Mouse (Mus musculus): ENCODE results near the gene Spink4. TPM values are rescaled to one million over a fixed set of nuclear protein-coding genes. Genes with fewer than 3 reads are reported as not detected.

The Spink4 gene
- total and polyA plus RNA-seq, 2 experiments from 2014 or later: not detected

DNA sequence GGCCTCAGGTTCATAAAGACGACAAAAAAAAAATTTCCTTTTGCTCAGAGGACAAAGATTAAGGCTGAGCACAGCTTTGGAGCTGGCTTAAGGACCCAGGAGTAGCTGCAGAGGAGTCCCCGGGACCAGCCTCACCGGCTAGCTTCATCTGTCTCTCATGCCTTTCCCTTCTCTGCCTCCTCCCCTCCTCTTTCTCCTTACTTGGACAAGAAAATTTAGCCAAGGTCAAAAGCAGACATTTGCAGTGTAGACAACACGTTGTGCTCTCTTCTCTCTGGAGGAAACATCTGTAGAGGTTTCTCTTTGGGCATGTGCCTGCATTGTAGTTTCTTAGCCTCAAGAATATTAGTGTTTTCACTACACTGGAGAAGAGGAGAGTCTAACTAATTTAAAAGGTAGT, 34.0 kb upstream of the Spink4 start:
- H3K9me3 ChIP-seq (ENCODE audit: low read length): no peaks in the 10 kb centered on the region
- no peak for TF ChIP-seq CTCF (IDR thresholded peaks at IDR 0.05)
- ATAC-seq (ENCODE audit: low FRiP score) (no peak), DNase-seq (ENCODE audit: low spot score) (no peak)
- no peak overlapping the region for H3K9ac ChIP-seq (replicated peaks; ENCODE audit: low read length, poor library complexity, severe bottlenecking)
- H3K4me2 ChIP-seq (ENCODE audit: low read depth, low read length, poor library complexity, severe bottlenecking): no peak overlapping the region
- H3K4me1 ChIP-seq (ENCODE audit: insufficient read depth, low read length): no peaks in the 10 kb centered on the region
- H3K27me3 ChIP-seq (ENCODE audit: insufficient read depth, low read length): no peaks in the 10 kb centered on the region
- H3K27ac ChIP-seq (ENCODE audit: low read depth, low read length): no peak overlapping the region
- no peaks in the 10 kb centered on the region for H3K36me3 ChIP-seq (ENCODE audit: insufficient read depth, low read length)
- H3K4me3 ChIP-seq (ENCODE audit: low read depth, low read length): no peak overlapping the region
- 72% methylated on average over 4 of the region's 4 CpGs for WGBS

DNA sequence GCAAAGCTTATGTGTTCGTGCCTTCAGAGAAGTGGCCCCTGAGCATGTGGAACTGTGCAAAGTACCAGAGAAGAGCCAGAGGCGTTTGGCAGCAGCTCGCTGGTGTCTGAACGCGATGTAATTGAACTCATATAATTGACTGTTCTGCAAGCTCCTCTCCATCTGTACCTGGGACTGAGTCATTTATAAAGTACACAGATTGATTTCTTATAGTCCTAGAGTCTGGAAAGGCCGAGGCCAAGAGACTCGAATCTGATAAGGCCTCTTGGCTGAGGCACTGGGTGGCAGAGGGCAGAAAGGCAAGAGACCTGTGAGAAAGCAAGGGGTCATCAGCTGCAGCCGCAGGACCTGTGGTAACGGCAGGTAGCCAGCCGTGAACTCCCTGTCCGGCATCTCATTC, 31.0 kb upstream of the Spink4 start:
- Histone ChIP-seq H3K4me3 (ENCODE audit: low read depth, low read length) (no peak overlapping the region), H3K4me1 (ENCODE audit: insufficient read depth, low read length) (no peaks in the 10 kb centered on the region), H3K27ac (ENCODE audit: low read depth, low read length) (no peak overlapping the region), H3K9me3 (ENCODE audit: low read length) (no peaks in the 10 kb centered on the region), H3K9ac (replicated peaks; ENCODE audit: low read length, poor library complexity, severe bottlenecking) (no peak overlapping the region), H3K36me3 (ENCODE audit: insufficient read depth, low read length) (no peaks in the 10 kb centered on the region), H3K4me2 (ENCODE audit: low read depth, low read length, poor library complexity, severe bottlenecking) (no peak overlapping the region), H3K27me3 (ENCODE audit: insufficient read depth, low read length) (no peaks in the 10 kb centered on the region)
- TF ChIP-seq CTCF (IDR thresholded peaks at IDR 0.05): no peak
- 85% methylated on average over 11 of the region's 11 CpGs for WGBS
- DNase-seq (ENCODE audit: low spot score): no peak
- ATAC-seq (ENCODE audit: low FRiP score): no peak

DNA sequence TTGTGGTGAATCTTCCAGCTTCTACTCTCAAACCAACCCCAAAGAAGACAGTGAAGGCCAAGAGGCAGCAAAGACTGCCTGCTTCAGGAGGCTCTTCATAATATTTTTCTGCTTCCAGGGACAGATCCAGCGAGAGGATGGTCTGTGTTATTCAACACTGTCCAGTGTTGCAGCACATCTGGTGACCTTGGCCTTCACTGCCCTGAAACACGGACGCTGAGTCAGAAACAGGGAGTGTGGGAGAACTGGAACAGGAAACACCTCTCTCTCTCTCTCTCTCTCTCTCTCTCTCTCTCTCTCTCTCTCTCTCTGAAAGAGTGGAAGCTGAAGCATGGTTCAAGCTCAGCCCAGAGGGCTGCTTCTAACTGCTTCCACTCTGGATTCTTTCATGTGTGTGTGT, 30.6 kb upstream of the Spink4 start:
- Histone ChIP-seq H3K27me3 (ENCODE audit: insufficient read depth, low read length) (no peaks in the 10 kb centered on the region), H3K9me3 (ENCODE audit: low read length) (no peaks in the 10 kb centered on the region), H3K36me3 (ENCODE audit: insufficient read depth, low read length) (no peaks in the 10 kb centered on the region), H3K4me2 (ENCODE audit: low read depth, low read length, poor library complexity, severe bottlenecking) (no peak overlapping the region), H3K9ac (replicated peaks; ENCODE audit: low read length, poor library complexity, severe bottlenecking) (no peak overlapping the region), H3K4me1 (ENCODE audit: insufficient read depth, low read length) (no peaks in the 10 kb centered on the region), H3K4me3 (ENCODE audit: low read depth, low read length) (no peak overlapping the region), H3K27ac (ENCODE audit: low read depth, low read length) (no peak overlapping the region)
- DNase-seq (ENCODE audit: low spot score): no peak
- 72% methylated on average over 3 of the region's 3 CpGs for WGBS
- ATAC-seq (ENCODE audit: low FRiP score): no peak
- no peak for TF ChIP-seq CTCF (IDR thresholded peaks at IDR 0.05)

DNA sequence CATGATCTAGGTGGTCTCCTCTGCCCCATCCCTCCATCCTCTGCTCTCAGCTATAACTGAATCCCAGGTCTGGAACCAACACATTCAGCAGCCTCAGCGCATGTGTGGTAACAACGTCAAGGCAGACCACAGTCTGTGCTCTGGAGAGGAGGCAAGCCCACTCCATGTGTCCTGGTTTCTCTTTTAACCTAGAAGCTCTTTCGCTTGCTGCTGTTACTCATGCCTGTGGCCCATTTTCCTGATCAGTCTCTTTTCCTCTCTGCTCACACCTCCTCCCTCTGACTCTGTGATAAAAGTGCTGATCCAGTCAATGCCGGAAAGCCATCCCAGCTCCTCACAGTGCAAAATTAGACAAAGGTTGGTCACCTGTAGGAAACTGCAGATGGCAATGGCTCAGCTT, 29.9 kb upstream of the Spink4 start:
- H3K9me3 ChIP-seq (ENCODE audit: low read length): no peaks in the 10 kb centered on the region
- DNase-seq (ENCODE audit: low spot score) (no peak), ATAC-seq (ENCODE audit: low FRiP score) (no peak)
- H3K27me3 ChIP-seq (ENCODE audit: insufficient read depth, low read length): no peaks in the 10 kb centered on the region
- no peak overlapping the region for H3K4me2 ChIP-seq (ENCODE audit: low read depth, low read length, poor library complexity, severe bottlenecking)
- no peak for TF ChIP-seq CTCF (IDR thresholded peaks at IDR 0.05)
- no peak overlapping the region for H3K4me3 ChIP-seq (ENCODE audit: low read depth, low read length)
- no peak overlapping the region for H3K9ac ChIP-seq (replicated peaks; ENCODE audit: low read length, poor library complexity, severe bottlenecking)
- 82% methylated on average over 4 of the region's 4 CpGs for WGBS
- no peaks in the 10 kb centered on the region for H3K4me1 ChIP-seq (ENCODE audit: insufficient read depth, low read length)
- H3K36me3 ChIP-seq (ENCODE audit: insufficient read depth, low read length): no peaks in the 10 kb centered on the region
- H3K27ac ChIP-seq (ENCODE audit: low read depth, low read length): no peak overlapping the region

DNA sequence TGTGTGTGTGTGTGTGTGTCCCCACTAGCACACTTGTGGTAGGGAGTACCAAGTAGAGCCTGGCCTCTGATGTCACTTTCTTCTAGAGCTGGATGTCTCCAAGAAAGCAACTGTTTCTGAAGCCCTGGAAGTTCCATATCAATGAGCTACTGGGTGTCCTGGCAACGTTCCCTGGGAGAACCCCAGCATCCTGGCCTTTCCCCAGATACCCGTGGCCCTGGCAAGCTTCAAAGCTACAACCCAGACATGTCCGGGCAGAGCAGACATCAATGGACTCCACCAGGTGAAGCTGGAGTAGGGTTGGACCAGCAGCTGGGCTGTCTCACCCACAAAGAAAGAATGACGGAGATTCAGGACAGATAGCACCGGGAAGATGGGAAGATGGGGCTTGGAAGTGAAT, 28.6 kb upstream of the Spink4 start:
- ATAC-seq (ENCODE audit: low FRiP score) (no peak), DNase-seq (ENCODE audit: low spot score) (no peak)
- no peak overlapping the region for H3K27ac ChIP-seq (ENCODE audit: low read depth, low read length)
- H3K4me2 ChIP-seq (ENCODE audit: low read depth, low read length, poor library complexity, severe bottlenecking): no peak overlapping the region
- no peaks in the 10 kb centered on the region for H3K27me3 ChIP-seq (ENCODE audit: insufficient read depth, low read length)
- WGBS: 77% methylated on average over 5 of the region's 5 CpGs
- H3K36me3 ChIP-seq (ENCODE audit: insufficient read depth, low read length): no peaks in the 10 kb centered on the region
- no peak overlapping the region for H3K9ac ChIP-seq (replicated peaks; ENCODE audit: low read length, poor library complexity, severe bottlenecking)
- no peak for TF ChIP-seq CTCF (IDR thresholded peaks at IDR 0.05)
- no peak overlapping the region for H3K4me3 ChIP-seq (ENCODE audit: low read depth, low read length)
- H3K4me1 ChIP-seq (ENCODE audit: insufficient read depth, low read length): no peaks in the 10 kb centered on the region
- no peaks in the 10 kb centered on the region for H3K9me3 ChIP-seq (ENCODE audit: low read length)

DNA sequence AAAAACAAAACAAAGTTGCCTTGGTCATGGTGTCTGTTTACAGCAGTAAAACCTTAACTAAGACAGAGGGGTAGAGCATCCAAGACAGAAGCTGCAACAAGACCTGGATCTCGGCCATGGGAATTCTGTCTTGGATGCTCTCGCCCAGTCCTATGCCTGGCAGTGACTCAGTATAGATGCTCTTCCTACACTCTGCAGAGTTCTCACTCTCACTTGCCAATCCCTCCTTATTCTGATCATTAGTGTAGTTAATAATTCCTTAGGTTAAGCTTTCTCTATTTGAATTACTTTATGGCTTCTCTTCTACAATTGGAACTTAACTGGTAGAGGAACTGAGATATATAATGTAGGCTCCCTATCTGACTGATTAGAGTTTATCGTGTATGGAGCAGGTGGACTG, 24.7 kb upstream of the Spink4 start:
- WGBS: 91% methylated on average over 3 of the region's 3 CpGs
- no peak for TF ChIP-seq CTCF (IDR thresholded peaks at IDR 0.05)

More for the DNA sequence above, 24.7 kb upstream of the Spink4 start:
- no peaks in the 10 kb centered on the region for H3K36me3 ChIP-seq (ENCODE audit: insufficient read depth, low read length)
- no peak for DNase-seq (ENCODE audit: low spot score)
- H3K27me3 ChIP-seq (ENCODE audit: insufficient read depth, low read length): no peaks in the 10 kb centered on the region
- no peak overlapping the region for H3K9ac ChIP-seq (replicated peaks; ENCODE audit: low read length, poor library complexity, severe bottlenecking)
- H3K4me3 ChIP-seq (ENCODE audit: low read depth, low read length): no peak overlapping the region
- no peak for ATAC-seq (ENCODE audit: low FRiP score)
- H3K4me2 ChIP-seq (ENCODE audit: low read depth, low read length, poor library complexity, severe bottlenecking): no peak overlapping the region
- no peak overlapping the region for H3K27ac ChIP-seq (ENCODE audit: low read depth, low read length)
- no peaks in the 10 kb centered on the region for H3K4me1 ChIP-seq (ENCODE audit: insufficient read depth, low read length)
- H3K9me3 ChIP-seq (ENCODE audit: low read length): no peaks in the 10 kb centered on the region
